Mouse (Mus musculus) MEL-GATA-1-ER (cell line): Measurements from ENCODE around the gene A2m.

Source experiments
- DNase-seq: peaks from one replicate; pipeline ENCODE4 v3.0.0-alpha.2; 2012; ENCODE audit warnings: low read depth; ENCODE audit errors: extremely low read depth

A2m gene

DNA sequence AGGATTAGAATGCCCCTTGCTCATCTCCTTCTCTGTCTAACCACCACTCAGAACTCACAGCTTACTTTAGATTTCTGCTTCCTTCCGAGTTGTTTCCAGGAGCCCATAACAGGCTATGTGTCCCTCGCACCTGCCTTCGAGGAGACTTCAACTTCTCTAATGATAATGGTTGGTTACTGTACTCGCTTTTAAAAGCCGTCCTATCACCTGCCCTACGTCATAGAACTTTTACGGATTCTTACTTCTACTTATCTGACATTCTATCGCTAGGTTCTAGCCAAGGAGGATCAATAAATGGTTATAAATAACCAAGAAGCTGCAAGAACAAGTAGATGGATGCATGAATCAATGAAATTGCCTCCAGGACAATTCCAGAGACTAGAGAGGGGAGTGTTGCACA is at the start of gene A2m:
A2m (plus strand) TSS at position 301 of the 400 bp plus-strand sequence.
- no peak for DNase-seq

- DNase-seq, result no peak
Observed at GRCm38 (mm10) chr6:121590131-121590530, 45.0 kb upstream of the A2m start.

GRCm38 (mm10) chr6:121600927-121601326 is 34.2 kb upstream of the A2m start:
- DNase-seq, result no peak

GRCm38 (mm10) chr6:121607861-121608260 is 27.3 kb upstream of the A2m start:
- DNase-seq, result no peak

DNA sequence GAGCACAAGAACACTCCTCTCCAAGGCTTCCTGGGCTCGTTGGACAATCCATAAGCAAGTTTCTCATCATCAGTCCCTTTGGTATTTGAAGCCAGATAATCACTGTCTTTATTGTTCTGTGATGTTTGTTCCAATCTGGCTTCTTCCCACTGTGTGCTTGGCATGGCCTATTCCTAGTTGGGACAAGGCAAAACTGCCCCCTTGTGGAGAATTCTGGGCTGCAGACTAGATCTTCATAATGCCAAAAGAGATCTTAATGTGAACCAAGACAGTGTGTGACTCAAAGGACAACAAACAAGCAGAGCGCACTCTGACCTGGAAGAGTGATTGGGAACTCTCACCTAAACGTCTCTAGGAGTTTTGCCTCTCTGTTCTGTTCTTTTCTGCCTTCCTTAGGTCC is 23.4 kb upstream of the A2m start:
- no peak for DNase-seq

DNA sequence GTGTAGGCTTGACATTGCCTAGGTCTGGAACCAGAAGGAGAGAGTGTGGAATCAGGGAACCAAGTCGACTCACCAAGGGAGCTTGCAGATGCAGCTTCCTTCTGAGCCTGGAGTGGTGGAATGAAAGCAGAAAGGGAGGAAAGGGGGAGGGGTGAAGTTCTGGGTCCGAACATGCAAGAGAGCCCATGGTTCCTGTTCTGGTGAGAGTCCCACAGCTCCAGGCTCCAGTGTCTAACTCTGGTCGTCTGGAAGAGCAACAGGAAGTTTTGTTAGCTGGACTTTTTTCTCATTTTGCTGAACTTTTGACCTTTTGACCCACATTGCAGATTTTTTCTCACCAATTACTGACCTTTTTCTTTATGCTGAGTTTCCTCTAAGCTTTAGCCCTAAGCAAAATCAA is 17.7 kb upstream of the A2m start:
- no peak for DNase-seq

GRCm38 (mm10) chr6:121622525-121622924 is 12.7 kb upstream of the A2m start:
- no peak for DNase-seq

- DNase-seq, result no peak
Observed at GRCm38 (mm10) chr6:121634520-121634919, 656 bp upstream of the A2m start.

- no peak for DNase-seq
Observed at GRCm38 (mm10) chr6:121635878-121636371, 749 bp downstream of the A2m start.

GRCm38 (mm10) chr6:121648499-121648898 is 13.3 kb downstream of the A2m start:
- no peak for DNase-seq
